Mouse (Mus musculus) stomach, embryonic 16.5 days (tissue): Measurements from ENCODE around the gene Apol7a. TPM values are rescaled to one million over a fixed set of nuclear protein-coding genes. Genes with fewer than 3 reads are reported as not detected.

Source experiments
- polyA plus RNA-seq: library from polyadenylated mRNA; unstranded; fragments of >200 nt; fragmentation: Nextera tagmentation; extraction: Ambion mirVana; gene quantifications from 2 replicates; pipeline ENCODE4 v1.2.1, GENCODE M21; 2015

Gene Apol7a
- polyA plus RNA-seq, 1 experiment from 2014 or later = 9.0 TPM

Other genes with a start within 250 kb of the Apol7a start
- gene Rbfox2, start 92.1 kb downstream of the Apol7a start, polyA plus RNA-seq = 55.7 and 63.6 TPM in 2 replicates
- gene Apol9a, start 12.0 kb upstream of the Apol7a start, polyA plus RNA-seq = not detected in 2 replicates
- 0.19 TPM in 1 of 2 replicates, not detected in the other for gene Apol7b, start 48.4 kb upstream of the Apol7a start, polyA plus RNA-seq
- gene Apol10a, start 77.9 kb upstream of the Apol7a start, polyA plus RNA-seq = not detected in 2 replicates
- gene Apol11a, start 109.2 kb upstream of the Apol7a start, polyA plus RNA-seq = not detected in 2 replicates
- gene Apol7c, start 134.2 kb upstream of the Apol7a start, polyA plus RNA-seq = 0.46 and 0.75 TPM in 2 replicates
- gene 1700025B11Rik, start 162.8 kb upstream of the Apol7a start, polyA plus RNA-seq = not detected in 2 replicates
- 0.18 and 0.47 TPM in 2 replicates for gene Apol10b, start 197.0 kb upstream of the Apol7a start, polyA plus RNA-seq
- gene Gm36245, start 200.1 kb upstream of the Apol7a start, polyA plus RNA-seq = not detected in 2 replicates
- 0.19 and 0.41 TPM in 2 replicates for gene Apol11b, start 244.2 kb upstream of the Apol7a start, polyA plus RNA-seq